Mouse (Mus musculus): ENCODE measurements around the gene U2surp.

The U2surp gene

DNA sequence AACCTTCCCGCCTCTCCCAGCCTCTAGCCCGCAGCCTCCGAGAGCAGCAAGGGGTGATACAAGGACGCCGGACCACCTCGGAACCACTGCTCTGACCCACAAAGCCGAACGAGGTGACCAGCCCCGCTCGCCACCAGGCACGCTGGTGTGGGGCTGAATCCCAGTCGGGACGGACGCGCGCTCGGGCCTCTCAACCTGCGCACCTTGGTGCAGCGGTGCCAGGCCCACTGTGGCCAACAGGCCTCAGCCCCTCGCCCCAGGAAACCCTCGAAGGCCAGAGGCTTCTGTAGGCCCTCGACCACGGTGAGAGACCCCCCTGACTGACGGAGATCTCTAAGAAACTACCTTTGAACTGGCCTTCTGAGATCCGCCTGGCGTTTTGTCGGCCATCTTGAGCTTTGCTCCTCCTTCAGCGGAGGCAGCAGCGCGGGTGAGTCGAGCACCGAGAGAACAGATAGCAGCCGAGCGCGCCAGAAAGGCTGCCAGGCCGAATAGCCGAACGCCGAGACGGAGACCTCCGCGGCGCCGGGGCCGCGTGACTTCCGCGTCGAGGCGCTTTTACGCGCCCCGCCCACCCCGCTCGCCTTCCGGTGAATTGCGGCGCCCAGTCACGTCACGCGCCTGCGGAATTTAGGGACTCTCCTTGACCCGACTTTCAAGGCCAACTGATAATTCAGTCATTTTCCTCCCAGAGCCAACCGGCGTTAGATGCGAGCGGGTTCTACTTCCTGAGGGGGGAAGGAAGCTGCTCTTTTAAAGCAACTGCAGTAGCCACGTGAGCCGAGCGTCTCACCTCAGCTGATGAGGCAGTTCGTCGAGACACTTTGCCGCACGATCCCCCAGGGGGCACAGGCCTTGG, at the start of gene U2surp:
U2surp (minus strand) TSS at position 525 of the 859 bp plus-strand sequence.
- peak; percentile 98 for DNase-seq (ENCODE audit: low read depth)

- DNase-seq (ENCODE audit: low read depth) = peak; percentile 7
These were observed 48.3 kb upstream of the U2surp start for GRCm38 (mm10) chr9:95559936-95560735.

DNA sequence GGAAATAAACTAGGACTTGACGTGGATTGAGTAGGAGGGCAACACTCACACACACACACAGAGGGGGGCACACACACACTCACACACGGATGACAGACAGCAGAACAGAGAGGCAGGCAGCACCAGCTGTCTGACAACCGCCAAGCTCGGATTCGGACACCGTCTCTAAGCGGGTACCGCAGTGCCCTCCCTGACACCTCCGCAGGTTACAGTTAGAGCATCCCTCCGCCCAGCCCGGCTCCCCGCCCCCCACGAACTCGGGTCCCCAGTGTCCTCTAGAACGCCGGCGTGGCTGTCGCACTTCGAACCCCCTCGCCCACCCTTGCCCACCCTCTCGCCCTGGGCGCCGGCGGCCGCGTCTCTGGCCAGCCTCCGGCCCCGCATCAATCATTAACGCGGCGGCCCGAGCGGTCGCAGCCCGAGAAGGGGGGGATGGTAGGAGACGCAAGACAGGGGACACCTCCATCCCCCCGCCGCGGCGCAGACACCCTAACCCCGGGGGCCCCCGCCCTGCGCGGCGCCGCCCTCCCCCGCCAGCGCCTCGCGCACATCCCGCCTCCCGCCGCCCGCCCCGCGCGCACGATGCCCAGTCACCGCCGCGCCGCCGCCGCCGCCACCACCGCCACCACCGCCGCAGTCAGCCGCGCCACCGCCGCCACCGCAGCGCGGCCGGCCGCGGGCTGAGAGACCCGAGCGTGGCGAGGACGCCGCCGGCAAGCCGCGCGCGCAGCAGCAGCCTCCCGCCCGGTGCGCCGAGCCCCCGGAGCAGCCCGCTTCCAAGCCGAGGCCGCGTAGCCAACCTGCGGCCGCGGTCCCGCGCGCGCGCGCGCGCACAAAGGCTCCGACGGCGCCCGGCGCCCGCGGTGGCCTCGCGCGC, 47.5 kb upstream of the U2surp start, which contains the start of gene Paqr9:
Paqr9 (plus strand) TSS at position 599 of the 877 bp plus-strand sequence.
- DNase-seq (ENCODE audit: low read depth) = peak; percentile 10

GRCm38 (mm10) chr9:95558726-95559058, 46.9 kb upstream of the U2surp start:
- DNase-seq (ENCODE audit: low read depth) = peak; percentile 2

DNA sequence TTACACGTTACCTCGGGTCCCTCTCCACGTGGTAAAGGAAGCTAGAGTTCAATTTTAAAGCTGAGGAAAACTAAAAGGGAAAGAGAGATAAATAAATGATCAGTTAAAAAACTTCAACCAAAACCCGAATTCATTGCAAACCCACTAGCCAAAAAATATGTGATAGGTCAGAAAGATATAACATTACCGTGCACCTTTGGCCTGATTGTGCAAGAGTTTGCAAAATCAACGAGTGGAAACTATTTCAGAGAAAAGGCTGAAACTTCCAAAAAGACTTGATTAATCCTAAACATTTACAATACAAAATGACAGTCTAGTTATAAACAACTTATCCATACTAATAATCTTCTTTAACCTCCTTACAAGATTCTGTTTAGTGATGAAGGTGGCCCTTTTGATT, 45.9 kb upstream of the U2surp start:
- no peak for DNase-seq (ENCODE audit: low read depth)

GRCm38 (mm10) chr9:95556067-95556512, 44.3 kb upstream of the U2surp start:
- DNase-seq (ENCODE audit: low read depth) = no peak

DNA sequence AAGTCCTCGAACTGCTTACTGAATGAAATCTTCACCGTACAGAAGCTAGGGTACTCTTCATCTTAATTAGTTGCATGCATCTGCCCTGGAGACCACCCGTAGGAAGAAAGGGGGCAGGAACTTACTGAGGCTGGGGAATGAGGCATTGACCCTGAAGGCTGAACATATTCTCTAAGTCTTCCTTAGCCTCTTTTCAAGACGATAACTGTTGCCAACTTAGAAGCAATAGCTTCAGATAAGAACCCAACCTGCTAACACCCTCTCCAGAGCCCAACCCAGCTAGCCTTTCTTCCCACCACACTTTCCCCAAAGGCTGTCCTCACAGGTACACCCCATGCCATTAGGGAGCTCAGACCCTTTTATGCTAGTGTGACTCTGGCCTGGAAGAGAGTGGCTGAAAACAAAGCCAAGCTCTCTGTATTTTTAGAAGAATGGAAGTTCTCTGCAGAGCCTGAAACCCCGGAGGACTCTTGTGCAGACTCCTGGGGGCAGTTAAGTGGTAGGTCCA, 43.5 kb upstream of the U2surp start:
- no peak for DNase-seq (ENCODE audit: low read depth)

- no peak for DNase-seq (ENCODE audit: low read depth)
These were observed 42.7 kb upstream of the U2surp start for GRCm38 (mm10) chr9:95554231-95555221.

DNA sequence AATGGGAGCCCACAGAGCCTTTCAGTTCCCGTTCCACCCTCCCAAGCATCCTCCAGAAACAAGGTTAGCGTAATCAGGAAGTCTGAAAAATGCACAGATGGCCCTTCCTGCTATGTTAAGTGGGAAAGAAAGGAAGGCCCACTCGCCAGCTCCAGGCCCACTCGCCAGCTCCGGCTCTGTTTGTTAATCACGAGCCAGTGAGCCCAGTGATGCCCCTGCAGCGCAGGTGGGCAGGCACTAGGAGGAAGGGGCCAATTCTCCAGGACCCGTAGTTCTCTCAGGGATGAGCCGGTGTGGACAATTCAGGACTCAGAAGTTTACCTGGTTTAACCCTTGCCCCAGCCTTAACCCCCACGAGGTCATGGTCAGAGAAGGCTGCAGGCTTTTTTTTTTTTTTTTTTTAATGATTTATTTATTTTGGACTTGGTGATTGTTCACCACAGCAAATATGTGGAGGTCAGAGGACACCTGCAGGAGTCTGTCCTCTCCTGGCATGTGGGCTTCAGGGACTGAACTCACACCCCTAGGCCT, 40.4 kb upstream of the U2surp start:
- no peak for DNase-seq (ENCODE audit: low read depth)

DNA sequence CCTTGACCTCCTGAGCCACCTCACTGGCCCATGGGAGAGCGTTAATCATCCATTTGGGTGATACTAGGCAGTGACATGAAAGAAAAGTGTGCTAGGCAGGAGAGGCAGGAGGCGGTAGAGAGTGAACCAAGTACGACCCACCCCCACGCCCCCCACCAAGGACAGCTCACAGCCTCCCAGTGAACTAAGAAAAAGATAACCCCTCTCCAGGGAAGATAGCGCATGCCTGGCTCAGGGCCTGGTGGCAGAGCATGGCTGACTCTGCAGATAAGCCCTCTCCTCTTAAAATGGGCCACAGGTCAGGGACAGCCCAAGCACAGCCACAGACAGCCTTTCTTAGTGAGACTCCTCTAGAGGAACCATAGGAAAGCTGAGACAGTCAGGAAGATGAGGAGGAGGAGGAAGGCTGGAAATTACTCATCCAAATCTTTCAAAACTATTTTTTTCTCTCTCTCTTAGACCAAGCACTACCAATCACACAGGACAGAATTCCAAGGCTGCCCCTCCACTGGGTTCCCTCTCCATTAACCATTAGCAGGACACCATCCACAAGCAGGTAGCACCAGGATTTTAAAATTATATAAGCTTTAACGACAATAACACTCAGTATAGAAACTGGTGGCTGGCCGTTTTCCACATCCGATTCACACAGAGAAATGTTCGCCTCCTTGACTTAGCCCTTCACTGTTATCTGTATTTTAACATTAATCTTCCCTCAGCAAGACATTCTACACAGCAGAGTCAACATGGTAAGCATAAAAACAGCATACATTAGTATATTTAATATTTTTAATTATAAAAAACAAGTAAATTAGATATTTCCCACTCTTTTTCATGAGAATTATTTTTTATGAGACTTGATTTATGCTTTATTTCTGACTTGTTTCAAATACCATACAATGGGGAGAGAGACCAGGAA, 39.3 kb upstream of the U2surp start:
- DNase-seq (ENCODE audit: low read depth) = no peak

GRCm38 (mm10) chr9:95549626-95550411, 38.0 kb upstream of the U2surp start:
- no peak for DNase-seq (ENCODE audit: low read depth)

- DNase-seq (ENCODE audit: low read depth) = no peak
These were observed 34.9 kb upstream of the U2surp start for GRCm38 (mm10) chr9:95546679-95547078.

GRCm38 (mm10) chr9:95544598-95544997, 32.8 kb upstream of the U2surp start:
- DNase-seq (ENCODE audit: low read depth) = no peak

- no peak for DNase-seq (ENCODE audit: low read depth)
These were observed 30.7 kb upstream of the U2surp start for GRCm38 (mm10) chr9:95542475-95542874.

DNA sequence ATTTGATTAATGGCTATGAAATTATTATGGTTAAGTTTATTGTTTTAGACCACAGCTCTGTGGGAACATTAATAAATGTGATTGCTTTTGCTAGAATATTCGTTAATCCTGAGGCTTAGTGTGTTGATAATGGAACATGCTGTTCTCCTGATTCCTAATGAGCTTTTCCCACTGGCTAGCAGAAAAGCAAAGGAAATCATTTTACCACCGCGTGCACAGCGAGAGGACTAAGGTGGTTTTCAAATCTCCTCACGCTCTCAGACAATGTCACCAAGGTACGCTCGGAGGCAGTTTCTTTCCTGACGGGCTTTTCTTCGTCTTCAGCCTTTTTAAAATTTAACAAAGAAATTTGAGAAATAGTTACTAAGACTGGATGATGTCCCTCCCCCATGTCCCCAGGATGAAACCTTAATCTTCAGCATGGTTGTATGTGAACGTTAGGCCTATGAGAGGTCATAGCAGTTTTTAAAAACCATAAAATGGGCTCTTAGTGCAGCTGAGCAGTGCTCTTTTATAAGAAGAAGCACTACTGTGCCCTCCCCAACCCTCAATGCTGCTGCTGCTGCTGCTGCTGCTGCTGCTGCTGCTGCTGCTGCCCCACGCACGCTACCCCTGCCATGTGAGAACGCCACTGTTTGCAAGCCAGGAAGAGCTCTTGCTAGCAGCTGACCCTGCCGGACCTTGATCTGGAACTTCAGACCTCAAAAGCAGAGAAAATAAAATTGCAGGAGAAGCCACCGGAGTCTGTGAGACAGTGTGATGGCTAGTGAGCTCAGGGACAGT, 30.0 kb upstream of the U2surp start:
- DNase-seq (ENCODE audit: low read depth) = no peak

GRCm38 (mm10) chr9:95541208-95541607, 29.4 kb upstream of the U2surp start:
- DNase-seq (ENCODE audit: low read depth) = no peak

GRCm38 (mm10) chr9:95540487-95540886, 28.7 kb upstream of the U2surp start:
- peak; percentile 66 for DNase-seq (ENCODE audit: low read depth)
